Mouse (Mus musculus) activated CD4-positive, CD25-positive, alpha-beta regulatory T cell, adult 4 months (primary cell): ENCODE measurements around the gene Slc26a8. TPM values are rescaled to one million over a fixed set of nuclear protein-coding genes. Genes with fewer than 3 reads are reported as not detected.

Source experiments
- ATAC-seq: one replicate; pipeline ENCODE4 v1.8.0; 2017
- polyA plus RNA-seq, 2 experiments: library from polyadenylated mRNA; unstranded; fragments of 100-300 nt; shearing (Covaris generic); gene quantifications; one replicate each; pipeline ENCODE4 v1.2.1; 2017

Slc26a8 gene
- polyA plus RNA-seq, 2 experiments from 2014 or later, result not detected

DNA sequence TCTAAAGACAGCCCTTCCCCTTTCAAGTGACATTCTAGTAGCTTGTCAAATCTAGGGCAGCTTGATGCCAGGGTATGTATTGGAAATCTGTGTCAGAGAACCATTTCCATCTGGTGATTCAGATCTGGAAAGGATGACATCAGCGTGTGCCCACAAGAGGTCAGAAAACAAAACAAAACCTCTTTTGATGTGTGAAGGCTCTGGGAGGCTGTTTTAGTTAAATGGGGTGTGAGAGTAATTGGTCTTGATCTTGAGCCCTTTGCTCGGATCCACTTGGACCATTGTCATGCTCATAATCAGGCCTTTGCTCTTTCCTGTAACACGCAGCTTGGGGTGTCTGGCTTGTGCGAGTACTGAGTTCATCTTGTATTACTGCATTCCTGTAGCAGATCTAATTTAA lies 8.2 kb upstream of the Slc26a8 start:
- ATAC-seq, result peak; percentile 48

GRCm38 (mm10) chr17:28697290-28698195 lies 7.5 kb upstream of the Slc26a8 start:
- ATAC-seq, result peak; percentile 65

GRCm38 (mm10) chr17:28696641-28697040 lies 6.6 kb upstream of the Slc26a8 start:
- no peak for ATAC-seq

- no peak for ATAC-seq
Measured at GRCm38 (mm10) chr17:28694832-28695231, 4.8 kb upstream of the Slc26a8 start.

GRCm38 (mm10) chr17:28694078-28694477 lies 4.0 kb upstream of the Slc26a8 start:
- no peak for ATAC-seq

DNA sequence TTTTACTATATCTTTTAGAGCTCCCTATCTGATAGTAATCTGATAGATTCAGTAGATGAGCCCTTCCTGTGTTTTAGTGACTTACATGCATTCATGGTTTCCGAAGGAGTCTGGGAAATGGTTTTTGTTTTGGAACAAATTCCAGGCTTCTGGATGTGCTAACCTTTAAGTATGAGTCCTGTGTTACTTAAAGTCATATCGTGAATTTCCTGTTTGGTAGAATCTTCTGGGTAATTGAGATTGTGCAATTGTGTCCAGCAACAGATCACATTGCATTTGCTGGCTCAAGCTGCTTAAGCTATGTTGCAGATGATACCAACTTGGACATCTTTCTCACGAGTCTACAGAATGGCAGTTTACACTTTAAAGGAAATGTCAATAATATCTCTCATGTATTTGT lies 3.1 kb upstream of the Slc26a8 start:
- ATAC-seq, result no peak

DNA sequence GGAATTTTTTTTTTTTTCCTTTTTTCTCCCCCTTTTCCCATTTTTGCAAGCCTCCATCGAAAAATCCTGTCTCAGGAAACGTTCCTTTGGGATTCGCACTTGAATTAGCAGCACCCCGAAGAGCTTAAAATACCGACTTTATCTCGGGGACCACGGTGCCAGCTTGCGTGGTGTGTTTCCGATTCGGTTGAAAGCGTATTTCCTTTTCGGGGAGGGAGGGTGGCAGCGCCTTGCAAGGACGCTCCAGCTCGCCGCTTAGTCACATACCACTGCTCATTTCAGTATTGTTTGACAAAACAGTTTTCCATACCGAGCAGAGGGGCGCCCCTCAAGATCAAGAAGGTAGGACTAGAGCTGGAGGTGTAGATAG lies 2.3 kb upstream of the Slc26a8 start:
- peak; percentile 19 for ATAC-seq

DNA sequence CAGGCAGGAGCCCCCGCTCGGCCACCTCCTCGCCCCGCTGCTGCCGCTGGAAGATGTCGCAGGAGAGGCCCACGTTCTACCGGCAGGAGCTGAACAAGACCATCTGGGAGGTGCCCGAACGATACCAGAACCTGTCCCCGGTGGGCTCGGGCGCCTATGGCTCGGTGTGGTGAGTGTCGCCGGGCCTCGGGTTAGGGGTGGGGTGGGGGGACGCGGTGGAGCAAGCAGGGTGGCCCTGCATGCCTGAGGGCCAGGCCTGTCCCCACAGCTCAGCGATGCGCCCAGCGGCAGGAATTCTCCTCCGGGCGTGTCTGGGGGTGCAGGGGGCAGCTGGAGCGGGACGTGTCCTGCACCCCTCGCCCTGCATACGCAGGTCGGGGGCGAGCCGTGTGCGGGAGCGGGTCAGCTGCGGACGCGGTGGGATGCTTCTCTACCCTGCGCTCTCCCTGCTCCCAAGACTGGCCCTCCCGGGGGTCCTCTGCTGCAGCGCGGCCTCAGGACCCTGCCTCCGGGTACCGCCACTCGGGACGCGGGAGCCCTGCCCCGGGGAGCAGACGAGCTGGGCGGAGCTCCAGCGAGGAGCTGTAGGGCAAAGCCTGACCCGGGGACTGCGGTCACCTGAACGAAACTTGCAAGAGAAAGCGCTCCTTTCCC lies 1.8 kb upstream of the Slc26a8 start:
- no peak for ATAC-seq

DNA sequence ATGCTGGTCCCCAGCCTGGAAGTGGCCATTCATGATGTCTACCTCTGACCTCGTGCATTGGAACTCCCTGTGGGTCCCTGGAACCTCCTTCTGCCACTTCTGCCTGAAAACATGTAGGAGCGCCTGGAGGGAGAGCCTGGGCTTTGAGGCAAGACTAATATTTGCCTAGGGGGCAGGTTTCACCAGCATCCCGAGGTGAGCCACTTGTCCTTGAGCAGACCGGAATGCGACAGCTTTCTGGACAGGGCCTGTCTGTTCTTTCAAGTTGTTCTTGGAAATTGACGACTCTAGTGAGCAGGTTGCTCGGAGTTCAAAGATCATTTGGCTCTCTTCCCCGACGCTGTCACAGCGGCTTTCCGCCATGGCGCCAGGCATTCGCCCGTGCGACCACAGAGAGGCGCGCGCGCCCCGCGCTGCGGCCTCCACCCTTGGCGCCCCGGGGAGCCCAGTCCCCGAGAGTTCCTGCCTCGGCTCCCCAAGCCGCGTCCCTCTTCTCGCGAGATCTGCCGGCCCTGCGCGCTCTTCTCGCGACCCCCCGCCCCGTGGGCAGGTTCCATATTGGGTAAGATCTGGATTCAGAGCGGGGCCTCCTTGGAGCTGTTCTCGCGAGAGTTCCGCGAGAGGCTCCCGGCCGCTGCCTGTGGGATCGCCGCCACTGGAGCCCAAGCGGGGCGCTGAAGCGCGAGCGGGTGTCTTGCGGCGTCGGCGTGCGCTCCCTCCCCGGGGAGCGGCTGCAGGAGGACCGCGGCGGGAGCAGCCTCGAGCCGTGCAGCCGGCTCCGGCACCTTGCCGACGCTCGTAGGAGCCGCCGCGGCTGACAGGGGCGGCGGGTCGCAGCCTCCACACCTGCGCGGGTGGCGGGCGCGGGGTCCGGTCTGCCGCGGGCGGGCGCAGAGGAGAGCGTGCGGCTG lies 998 bp upstream of the Slc26a8 start, which contains the start of gene Mapk14:
TSS of gene Mapk14 (plus strand) at position 554 of the 911 bp plus-strand sequence.
- ATAC-seq, result peak; percentile 96

DNA sequence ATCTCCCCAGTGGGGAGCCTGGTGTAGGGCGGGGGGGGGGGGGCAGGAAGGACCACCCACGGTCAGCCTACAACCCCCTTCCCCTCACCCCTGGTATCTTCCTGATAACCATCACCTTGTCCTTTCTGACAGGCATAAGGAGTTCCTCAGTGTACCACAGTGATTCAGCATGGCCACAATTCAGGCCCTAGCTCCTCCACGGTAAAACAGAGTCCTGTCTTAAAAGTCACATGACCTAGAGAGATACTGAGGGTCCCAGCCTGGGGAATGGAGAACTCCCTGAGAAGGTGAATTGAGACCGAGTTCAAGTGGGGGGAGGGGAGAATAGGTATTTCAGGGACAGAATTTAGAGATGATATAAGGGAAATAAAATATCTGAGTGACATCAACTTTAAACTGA lies 2.7 kb downstream of the Slc26a8 start:
- no peak for ATAC-seq

GRCm38 (mm10) chr17:28684631-28685030 lies 5.4 kb downstream of the Slc26a8 start:
- no peak for ATAC-seq

DNA sequence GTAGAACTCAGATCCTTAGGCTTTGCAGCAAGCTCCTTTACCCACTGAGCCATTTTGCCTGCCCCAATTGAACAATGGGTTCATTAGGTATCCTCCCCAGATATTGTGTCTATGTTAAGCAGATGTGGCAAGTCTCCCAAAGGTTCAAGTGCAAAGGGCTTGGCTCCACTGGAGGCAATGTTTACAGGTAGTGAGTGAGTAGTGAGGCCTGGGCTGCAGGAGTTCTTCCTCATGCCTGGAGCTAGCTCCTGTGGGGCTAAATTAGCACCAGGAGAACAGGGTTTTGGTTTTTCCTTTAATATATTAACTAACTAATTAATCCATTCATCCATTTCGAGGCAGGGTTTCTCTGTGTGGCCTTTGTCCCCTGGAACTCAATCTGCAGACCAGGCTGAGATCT lies 6.4 kb downstream of the Slc26a8 start:
- no peak for ATAC-seq

- ATAC-seq, result no peak
Measured at GRCm38 (mm10) chr17:28682311-28683084, 7.5 kb downstream of the Slc26a8 start.

- ATAC-seq, result no peak
Measured at GRCm38 (mm10) chr17:28659564-28659963, 30.5 kb downstream of the Slc26a8 start.

DNA sequence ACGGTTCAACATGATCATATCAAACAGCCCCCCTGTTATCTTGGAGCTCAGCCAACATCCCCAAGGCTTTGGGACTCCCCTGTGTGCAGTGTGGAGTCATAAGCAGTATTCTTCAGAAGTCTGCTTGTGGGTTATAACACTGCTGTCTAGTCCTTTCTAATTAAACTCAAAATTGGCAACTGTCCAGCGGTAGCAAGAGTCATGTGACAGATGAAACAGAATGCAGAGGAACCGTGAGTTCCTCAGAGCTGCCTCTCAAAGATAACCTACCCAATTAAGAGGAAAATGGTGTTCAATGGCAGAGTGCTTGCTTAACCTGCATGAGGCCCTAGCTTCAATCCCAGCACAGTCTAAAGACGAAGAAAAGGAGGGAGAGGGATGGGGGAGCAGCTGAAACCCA lies 32.1 kb downstream of the Slc26a8 start:
- ATAC-seq, result peak; percentile 54

DNA sequence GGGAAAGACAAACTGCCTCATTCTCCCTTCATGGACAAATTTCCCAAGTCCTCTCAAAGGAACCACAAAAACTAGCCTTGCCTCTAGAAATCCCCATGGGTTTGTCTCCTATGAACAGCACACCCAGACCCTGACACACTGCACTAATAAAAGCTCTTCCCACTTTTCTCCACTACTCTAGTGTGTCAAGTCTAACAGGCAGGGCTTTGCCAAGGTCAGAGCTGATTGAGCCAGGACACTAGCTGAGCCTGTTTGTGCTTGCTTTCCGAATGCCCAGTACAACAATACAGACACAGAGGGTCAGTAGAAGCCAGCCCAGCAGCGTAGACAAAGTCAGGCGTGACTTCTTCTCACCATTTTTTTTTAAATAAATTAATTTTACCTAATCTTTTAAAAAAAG lies 39.8 kb downstream of the Slc26a8 start:
- no peak for ATAC-seq

DNA sequence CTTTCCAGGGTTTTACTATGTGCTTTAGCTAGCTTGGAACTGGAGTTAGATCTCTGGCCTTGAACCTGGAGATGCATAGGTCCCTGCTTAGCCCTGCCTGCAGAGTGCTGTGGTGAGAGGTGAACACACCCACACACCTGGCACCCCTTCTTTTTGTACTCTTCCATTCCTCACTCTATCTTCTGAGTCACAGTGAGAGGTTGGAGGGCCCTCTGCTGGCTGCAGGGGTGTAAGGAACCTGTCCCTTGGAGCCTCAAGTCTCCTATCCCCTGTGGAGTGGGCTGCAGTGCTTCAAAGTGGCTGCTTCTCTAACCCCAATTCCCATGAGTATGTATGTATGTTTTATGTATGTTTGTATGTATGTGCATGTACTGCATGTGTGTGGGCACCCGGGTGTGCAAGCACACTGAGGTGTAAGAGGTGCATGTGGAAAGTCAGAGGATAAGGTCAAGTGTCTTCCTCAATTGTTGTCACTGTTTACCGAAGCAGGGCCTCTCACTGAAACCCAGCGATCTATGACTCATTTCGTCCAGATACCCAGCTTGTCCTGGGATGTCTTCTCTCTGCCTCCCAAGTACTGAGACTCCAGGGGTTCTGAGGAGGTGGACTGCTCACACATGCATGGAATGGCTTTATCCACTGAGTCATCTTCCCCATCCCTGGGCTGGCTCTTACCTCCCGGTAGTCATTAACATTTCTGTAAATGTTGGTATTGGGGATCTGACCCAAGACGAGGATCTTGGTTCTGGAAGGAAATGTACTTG lies 41.2 kb downstream of the Slc26a8 start:
- ATAC-seq, result peak; percentile 59

- no peak for ATAC-seq
Measured at GRCm38 (mm10) chr17:28646221-28646620, 43.8 kb downstream of the Slc26a8 start.

GRCm38 (mm10) chr17:28644112-28644511 lies 45.9 kb downstream of the Slc26a8 start:
- ATAC-seq, result no peak

GRCm38 (mm10) chr17:28643697-28644096 lies 46.3 kb downstream of the Slc26a8 start:
- no peak for ATAC-seq

DNA sequence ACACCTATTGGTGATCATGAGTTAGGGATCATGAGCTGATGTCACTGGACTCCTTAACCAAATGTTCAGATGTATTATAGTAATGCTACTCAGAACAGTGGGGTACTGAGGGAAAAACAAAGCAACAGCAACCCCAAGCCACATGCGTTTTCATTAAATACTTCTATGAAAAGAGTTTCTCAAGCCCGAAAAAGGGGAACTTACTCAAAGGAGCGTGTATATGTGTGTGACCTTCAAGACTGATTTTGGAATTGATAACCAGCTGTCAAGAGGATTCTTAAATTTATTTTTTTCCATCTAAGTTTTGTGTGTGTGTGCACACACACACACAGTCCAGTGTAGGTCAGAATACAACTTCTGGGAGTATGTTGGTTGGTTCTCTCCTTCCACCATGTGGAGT lies 49.9 kb downstream of the Slc26a8 start:
- ATAC-seq, result no peak
